Mouse (Mus musculus): ENCODE results near the gene Ctnnb1.
"Not testable (repeated sequence)": the region's sequence is repeated elsewhere in the genome, so short reads cannot be mapped to it uniquely, and the experiment has no call there.

The Ctnnb1 gene

GRCm38 (mm10) chr9:120929081-120929480, at the start of gene Ctnnb1:
Ctnnb1 (plus strand) TSS chr9:120929216.
- in situ Hi-C loops (cut with MseI, MboI): no loop called here

DNA sequence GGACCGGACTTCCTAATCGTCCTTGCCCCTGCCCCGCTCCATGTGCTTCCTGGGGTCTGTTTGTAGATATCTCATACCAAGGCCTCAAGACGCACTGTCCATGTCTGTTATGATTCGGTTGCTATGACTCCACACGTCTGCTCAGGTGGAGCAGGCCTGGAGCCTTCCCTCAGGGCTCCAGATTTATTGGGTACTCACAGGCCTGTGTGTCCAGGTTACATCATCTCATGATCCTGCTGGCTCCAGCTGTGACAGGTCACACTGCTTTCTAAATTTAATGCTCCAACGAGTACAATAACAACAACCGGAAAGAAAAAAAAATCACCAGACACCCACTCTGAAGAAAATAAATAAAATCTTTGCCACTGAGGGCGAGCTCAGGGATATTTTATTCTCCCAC, 48.7 kb upstream of the Ctnnb1 start:
- in situ Hi-C loops (cut with MseI, MboI): no loop called here

- in situ Hi-C loops (cut with MseI, MboI): no loop called here
Observed at GRCm38 (mm10) chr9:120881121-120881520, 47.9 kb upstream of the Ctnnb1 start.

GRCm38 (mm10) chr9:120881839-120882238, 47.2 kb upstream of the Ctnnb1 start:
- in situ Hi-C loops (cut with MseI, MboI): no loop called here

- in situ Hi-C loops (cut with MseI, MboI): no loop called here
Observed at GRCm38 (mm10) chr9:120884726-120885125, 44.3 kb upstream of the Ctnnb1 start.

DNA sequence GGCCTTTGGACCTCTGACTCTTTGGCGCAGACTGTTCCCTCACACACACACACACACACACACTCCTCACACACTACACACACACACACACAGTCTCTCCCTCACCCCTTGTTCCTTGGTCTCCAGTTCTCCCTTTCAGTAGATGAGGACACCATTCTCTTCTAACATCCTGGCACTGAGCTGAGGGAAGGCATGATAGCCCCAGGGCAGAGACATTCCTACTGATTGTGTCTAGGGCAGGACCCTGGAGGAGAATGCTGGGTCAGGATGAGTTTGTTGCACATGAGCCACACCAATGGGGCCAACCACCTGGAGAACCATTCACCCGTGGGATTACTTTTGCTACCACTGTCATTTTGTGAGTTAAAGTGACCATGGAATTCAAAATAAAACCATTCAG, 41.4 kb upstream of the Ctnnb1 start:
- in situ Hi-C loops (cut with MseI, MboI): no loop called here

GRCm38 (mm10) chr9:120893435-120893834, 35.6 kb upstream of the Ctnnb1 start:
- in situ Hi-C loops (cut with MseI, MboI): no loop called here

DNA sequence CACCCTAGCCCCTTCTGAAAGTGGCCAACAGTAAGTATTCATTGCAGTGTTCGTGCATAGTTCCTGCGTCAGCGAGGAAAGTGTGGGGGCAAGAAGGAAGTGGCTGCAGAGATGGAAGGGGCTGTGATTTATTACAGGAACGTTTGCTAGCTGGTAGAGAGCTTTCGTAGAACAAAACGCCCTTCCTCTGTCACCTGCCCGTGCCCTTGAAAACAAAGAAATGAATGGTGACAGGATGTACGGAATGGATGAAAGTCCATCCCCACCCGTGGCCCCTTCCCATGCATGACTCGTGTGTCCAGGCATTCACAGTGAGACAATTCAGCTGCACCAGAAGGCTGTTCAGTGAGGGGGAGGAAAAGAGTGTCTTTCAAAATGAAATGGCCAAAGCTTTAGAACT, 35.0 kb upstream of the Ctnnb1 start:
- in situ Hi-C loops (cut with MseI, MboI): no loop called here

DNA sequence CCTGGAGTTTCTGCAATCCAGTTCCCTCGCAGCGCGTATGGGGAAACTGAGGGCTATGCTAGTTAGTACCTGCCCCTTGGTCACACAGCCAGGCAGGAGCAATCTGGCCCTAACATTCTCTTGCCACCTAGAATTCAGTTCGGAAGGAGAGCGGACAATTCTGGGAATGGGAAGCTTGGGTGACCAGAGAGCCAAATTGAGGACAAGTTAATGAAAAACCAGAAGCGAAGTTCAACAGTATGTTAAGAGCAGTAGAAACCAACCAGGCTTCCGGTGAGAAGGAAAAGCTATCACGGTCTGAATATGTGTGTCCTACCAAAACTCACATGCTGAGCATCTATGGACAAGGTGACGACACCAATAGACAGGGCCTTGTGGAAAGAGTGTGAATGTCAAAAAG, 34.6 kb upstream of the Ctnnb1 start:
- in situ Hi-C loops (cut with MseI, MboI): no loop called here

DNA sequence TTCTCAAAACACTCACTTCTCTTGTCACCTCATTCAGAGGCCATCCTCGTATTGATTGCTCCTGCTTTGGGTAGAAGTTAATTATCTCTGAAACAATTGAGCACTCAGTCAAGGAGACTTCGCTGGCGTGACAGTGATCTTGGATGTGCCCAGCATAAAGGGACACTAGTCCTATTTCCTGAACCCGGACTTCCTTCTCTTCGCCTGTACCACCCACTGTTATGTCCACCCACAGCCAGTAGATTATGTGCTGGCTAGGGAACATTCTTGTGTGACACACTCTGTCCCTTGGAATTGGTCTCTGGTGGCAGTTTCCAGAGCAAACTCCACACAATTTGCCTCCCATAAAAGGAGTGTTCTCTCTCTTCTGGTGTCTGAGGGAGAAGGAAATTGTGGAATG, 32.5 kb upstream of the Ctnnb1 start:
- in situ Hi-C loops (cut with MseI, MboI): no loop called here

DNA sequence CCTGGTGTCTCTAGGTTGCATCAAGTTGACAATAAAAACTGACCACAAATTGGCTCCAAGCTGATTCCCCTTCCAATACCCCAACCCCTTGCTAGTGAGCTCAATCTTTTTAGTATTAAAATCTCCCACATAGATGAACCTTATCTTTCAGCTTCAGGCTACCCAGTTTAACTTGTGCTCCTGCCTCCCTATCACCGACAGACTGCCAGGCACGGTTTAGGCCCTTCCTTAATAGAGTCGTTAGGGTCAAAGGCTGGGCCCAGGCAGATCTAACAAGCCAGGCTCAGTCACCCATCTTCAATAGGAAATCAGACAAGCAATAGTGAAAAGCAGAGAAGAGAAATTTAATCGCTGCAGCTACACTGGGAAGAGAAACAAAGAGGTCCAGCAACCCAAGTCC, 31.7 kb upstream of the Ctnnb1 start:
- in situ Hi-C loops (cut with MseI, MboI): no loop called here

DNA sequence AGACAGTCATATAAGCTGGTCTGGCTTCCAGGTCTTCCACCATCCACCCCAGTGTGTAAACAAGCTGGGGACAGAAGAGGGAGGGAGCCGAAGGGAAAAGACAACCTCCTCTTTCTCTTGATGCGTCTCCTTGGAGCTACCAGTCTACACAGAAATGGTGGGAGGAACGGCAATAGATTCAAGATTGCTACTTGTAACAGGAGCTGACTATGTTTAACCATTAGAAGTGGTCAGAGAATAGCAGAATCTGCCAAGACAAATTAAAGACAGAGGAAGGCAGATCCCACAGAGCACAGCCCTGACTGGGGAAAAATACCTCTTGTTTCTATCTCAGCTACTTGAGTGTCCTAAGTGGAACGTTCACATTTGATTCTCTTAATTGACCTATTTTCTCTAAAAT, 29.2 kb upstream of the Ctnnb1 start:
- in situ Hi-C loops (cut with MseI, MboI): no loop called here

- in situ Hi-C loops (cut with MseI, MboI): no loop called here
Observed at GRCm38 (mm10) chr9:120900338-120901274, 28.4 kb upstream of the Ctnnb1 start.

DNA sequence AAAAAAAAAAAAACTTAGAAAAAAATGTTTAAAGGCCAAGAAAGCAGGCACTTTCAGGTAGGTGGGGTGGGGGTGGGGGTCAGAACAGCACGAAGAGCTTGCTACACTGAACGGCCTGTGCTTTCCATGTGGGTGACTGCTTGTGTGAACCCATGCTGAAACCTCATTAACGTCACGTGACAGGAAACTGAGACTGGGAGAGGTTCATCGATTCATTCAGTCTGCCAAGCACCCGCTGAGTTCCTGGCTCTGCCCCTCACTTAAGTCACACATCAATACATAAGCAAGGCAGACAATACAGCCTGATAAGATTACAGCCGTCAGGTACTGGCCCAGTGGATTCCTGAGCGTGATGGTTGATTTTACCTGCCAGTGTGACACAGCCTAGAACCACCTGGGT, 26.5 kb upstream of the Ctnnb1 start:
- in situ Hi-C loops (cut with MseI, MboI): no loop called here

GRCm38 (mm10) chr9:120908461-120908860, 20.6 kb upstream of the Ctnnb1 start:
- in situ Hi-C loops (cut with MseI, MboI): no loop called here

DNA sequence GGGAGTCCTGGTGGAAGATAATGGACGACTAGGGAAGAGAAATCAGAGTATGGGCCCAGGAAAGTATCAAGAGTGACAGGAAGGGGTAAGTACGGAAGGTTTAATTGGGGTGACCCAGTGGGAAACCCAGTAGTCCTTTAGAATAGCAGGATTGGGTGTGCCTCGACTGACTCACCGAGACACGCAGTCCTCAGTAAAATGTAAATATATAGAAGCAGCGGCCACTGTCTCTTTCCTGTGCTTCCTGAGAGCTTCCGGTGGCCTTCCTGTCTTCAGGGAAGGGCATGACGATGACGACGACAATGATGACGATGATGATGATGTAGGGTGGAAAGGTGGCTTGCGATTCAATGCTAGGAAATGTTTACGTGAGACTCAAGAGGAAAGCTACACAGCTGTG, 15.9 kb upstream of the Ctnnb1 start:
- in situ Hi-C loops (cut with MseI, MboI): no loop called here

- in situ Hi-C loops (cut with MseI, MboI): no loop called here
Observed at GRCm38 (mm10) chr9:120914429-120914828, 14.6 kb upstream of the Ctnnb1 start.

DNA sequence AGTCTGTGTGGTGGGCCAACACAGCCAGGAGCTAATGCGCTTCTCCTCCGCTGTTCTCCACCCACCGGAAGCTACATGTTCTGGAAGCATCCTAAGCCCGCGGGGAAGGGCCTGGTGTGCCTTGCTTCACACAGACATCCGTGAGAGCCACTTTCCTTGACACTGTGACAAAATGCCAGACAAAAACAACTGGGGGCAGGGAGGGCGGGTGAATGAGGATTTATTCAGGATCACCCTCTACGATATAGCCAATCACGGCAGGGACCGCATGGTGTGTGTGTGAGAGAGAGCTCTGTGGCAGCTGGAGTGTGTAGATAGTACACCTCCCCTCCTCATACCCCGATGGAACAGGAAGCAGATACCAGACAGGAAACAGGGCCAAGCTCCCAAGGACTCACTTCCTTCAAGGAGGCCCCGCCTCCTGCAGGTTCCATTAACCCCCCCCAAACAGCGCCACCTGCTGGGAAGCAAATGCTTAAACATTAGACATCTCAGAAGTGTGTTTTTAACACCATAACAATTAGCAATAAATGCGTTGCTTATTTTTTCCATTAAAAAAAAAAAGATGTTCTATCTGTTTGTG, 14.0 kb upstream of the Ctnnb1 start:
- in situ Hi-C loops (cut with MseI, MboI): no loop called here

- in situ Hi-C loops (cut with MseI, MboI): not testable (repeated sequence)
Observed at GRCm38 (mm10) chr9:120917619-120918018, 11.4 kb upstream of the Ctnnb1 start.

- in situ Hi-C loops (cut with MseI, MboI): no loop called here
Observed at GRCm38 (mm10) chr9:120918211-120918610, 10.8 kb upstream of the Ctnnb1 start.

GRCm38 (mm10) chr9:120918642-120919041, 10.4 kb upstream of the Ctnnb1 start:
- in situ Hi-C loops (cut with MseI, MboI): no loop called here

- in situ Hi-C loops (cut with MseI, MboI): no loop called here
Observed at GRCm38 (mm10) chr9:120919130-120919529, 9.9 kb upstream of the Ctnnb1 start.

- in situ Hi-C loops (cut with MseI, MboI): no loop called here
Observed at GRCm38 (mm10) chr9:120926126-120926525, 2.9 kb upstream of the Ctnnb1 start.
